Mouse (Mus musculus) right cerebral cortex, postnatal 25 days (tissue): ENCODE data around the gene AL732309.1.
"Not testable (repeated sequence)": the region's sequence is repeated elsewhere in the genome, so short reads cannot be mapped to it uniquely, and the experiment has no call there.

ENCODE experiments used
- DNase-seq: peaks from one replicate; pipeline ENCODE4 v3.0.0; 2022

The AL732309.1 gene

DNA sequence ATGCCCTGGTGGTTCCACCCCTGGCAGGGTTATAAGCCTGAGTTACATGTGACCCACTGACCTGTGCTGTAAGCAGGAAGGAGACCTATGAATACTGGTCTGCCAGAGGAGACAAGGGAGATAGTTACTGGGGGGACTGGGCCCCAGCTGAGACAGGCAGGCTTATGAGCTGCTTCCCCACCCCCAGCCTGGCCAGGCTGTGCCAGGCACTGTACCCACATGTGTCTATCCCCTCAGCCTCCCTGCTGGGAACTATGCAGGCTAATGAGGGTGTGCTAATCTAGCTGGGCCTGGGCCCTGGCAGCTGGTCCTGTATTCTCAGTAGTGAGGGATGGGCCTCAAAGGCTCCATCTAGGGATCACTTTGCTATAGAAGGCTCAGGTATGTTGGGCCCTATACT lies 20.6 kb upstream of the AL732309.1 start:
- DNase-seq, result no peak

DNA sequence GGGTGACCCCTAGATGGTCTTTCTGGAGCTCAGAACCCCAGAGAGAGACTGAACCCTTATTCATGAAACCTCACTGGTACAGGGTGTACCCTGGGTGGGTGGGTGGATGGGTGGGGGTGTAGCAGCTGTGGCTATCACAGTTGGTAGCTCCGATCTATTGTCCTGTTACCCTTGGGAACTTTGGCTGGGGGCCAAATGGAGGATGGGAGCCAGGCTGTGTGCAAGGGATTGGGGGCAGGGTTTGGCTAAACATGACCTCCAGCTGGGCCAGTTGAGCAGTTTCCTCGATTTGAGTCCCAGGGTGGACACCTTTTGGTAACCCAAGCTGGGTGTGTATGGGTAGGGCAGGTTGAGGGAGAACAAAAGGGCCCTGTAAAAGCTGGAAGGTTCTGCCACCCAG lies 20.1 kb upstream of the AL732309.1 start:
- DNase-seq, result no peak

DNA sequence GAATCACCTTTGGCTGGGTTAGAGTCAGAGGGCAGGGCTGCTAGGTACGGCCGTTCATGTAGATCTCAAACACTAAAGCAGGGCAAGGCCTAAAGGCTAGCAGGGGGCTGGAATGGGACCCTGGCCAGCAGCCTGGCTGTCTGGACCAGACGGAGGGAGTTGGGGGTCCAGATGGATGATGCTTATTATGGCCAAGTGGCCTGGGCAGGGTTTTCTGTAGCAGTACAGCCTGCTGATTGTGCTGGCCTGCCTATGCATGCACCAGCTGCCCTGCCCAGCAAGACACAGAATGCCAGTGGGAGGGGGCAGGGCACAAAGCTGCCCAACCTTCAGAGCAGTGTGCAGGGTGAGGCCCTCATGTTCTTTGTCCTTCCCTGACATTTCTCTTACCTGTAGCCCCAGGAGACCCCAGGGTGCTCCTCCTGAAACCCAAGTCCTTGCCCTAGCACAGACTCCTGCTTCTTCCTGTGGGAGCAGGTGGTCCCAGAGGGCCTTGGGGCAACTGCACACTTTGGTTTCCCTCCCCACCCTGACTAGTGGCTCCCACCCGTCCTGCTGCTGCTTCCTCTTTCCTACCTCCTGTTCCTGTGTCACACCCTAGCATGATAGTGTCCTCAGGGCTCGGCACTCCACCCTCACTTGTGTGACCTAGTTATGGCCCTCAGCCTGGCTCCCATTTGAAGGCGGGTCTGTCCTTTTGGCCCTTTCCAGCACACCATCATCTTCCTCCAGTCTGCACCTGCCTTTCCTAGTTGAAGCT lies 19.4 kb upstream of the AL732309.1 start:
- no peak for DNase-seq

DNA sequence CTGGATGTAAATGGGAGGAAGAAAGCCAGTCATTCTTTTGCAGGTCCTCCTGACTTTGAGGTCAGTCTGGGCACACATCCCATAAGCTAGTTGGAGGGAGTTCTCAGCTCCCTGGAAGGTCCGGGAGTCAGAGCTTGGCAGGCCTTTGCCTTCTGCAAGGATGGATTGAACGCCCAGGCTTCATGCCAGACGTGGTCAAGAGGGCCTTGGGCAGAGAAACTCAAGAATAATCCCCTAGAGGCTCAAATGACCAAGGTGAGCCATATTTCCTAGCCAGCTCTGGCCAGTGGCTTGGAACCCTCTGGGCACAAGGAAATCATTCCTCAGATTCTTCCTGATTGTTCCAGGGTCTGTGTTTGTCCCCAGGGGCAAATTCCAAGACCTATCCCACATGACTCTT lies 18.2 kb upstream of the AL732309.1 start:
- DNase-seq, result no peak

DNA sequence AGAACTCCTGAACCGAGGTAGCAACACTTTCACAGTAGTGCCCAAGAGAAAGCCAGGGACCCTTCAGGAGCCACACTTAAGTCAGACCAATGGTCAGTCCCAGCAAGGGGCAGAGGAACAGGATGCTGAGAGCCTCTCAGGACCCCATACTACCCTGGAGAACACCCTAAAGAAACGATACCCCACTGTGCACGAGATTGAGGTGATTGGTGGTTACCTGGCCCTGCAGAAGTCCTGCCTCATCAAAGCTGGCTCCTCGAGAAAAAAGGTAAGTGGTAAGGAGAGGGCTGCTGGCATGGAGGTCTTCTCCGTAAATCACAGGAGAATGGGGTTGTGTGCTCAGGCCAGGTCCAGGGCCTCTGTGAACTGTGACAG lies 17.6 kb upstream of the AL732309.1 start:
- DNase-seq, result no peak

DNA sequence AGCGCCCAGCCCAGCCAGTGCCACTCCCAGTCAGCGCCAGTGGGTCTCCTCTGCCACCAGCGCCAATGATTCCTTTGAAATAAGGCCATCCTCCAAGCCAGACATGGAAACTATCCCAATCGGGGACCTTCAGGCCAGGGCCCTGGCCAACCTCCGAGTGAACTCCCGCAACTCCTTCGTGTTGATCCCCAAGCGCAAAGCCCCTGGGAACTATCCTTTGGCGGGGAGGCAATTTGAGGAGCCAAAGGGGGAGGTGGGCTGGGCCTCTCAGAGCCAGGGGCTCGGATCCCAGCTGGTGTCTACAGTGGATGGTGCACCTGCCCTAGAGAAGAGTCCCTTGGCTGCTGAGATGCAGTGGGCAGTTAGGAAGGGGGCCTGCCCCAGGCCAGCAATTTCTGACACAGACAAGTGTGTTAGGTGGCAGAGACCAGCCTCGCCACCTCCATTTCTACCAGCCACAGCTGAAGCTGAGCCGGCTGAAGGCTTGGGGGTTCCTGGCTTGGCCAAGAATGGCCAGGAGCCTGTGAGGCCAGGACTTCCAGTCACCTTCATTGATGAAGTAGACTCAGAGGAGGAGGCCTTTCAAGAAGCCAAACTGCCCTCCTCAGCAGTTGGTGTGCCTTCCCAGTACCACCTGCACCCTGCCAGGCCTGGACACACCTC lies 17.1 kb upstream of the AL732309.1 start:
- no peak for DNase-seq

DNA sequence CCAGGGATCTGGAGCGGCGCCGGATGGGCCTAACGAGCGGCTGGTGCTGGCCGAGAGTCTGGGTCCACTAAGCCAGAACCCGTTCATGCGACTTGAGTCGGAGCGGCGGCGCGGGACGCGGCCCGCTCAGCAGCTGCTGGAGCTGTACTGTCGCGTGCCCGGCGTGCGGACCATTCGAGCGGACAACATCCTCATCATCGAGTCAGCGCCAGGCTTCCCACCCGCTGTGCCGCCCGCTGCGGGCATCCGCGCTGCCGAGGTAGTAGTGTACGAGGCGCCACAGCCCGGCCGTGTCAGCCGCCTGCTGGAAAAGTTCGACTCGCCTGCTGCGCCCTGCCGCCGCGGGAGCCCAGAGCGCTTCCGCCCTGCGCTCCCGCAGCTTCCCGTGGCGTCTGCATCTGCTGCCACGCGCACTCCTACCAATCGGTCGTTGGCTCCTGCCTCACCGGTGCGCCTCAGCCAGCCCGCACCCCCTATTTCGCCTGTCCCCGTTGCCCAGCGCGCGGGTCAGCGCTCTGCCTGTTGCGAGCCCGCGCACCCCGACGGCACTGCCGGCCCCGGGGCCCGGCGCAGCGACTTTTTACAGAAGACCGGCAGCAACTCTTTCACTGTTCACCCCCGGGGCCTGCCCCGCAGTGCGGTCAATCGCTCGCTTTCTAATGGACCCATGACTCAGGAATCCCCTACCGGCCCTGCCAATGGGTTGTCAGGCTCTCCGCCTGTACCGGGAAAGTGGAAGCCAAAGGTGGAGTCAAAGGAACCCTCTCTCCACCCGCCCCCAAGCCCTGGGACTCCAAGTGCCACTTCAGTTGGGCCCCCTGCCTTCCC lies 16.3 kb upstream of the AL732309.1 start:
- DNase-seq, result peak; percentile 61

DNA sequence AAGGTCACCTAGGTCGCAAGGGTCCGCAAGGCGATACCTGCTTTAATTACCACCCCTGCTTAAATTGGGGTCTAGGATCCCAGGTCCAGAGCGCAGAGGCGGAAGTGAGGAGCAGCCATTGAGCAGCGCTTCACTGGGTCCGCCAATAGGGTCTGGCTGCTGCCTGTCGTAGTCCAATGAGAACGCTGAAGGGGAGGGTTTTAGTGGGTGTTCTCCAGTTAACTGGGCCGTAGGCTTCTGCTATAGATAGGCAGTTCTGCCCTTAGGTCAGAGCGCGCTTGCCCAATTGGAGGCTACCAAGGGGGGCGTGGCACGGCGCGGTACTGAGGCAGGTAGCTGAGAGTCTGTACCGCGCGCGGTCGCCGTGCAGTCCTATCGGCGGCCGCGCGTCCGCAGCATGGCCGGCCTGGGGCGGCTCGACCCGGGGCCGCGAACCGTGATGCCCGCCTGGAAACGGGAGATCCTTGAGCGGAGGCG lies 15.7 kb upstream of the AL732309.1 start, which contains the start of gene Tprn:
Tprn (plus strand) TSS at position 328 of the 477 bp plus-strand sequence.
- DNase-seq, result peak; percentile 91

DNA sequence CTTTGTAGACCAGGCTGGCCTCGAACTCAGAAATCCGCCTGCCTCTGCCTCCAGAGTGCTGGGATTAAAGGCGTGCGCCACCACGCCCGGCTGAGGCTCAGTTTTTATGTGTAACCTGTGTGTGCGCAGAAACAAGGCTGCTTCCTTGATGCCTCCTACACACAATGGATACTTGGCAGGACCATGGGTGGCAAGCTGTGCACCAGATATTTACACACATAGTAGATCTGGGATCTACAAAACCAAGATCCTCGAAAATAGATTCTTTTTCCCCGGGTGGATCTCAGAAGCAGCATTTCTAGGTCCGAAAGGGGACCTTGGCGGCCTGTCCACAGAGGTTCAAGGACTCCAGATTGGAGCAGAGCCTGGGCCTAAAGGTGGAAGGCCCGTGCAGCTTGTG lies 15.2 kb upstream of the AL732309.1 start:
- no peak for DNase-seq

DNA sequence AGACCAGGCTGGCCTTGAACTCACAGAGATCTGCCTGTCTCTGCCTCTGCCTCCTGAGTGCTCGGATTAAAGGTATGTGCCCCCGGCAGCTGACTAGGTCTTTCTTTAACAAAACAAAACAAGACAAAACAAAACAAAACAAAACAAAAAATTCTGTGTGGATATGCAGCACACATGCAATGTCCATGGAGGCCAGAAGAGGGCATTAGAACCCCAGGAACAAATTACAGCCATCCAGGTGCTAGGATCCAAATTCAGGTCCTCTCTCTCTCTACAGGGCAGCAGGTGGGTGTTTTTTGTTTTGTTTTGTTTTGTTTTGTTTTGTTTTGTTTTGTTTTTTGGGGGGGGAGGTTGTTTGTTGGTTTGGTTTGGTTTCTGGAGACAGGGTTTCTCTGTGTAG lies 12.2 kb upstream of the AL732309.1 start:
- DNase-seq, result no peak

DNA sequence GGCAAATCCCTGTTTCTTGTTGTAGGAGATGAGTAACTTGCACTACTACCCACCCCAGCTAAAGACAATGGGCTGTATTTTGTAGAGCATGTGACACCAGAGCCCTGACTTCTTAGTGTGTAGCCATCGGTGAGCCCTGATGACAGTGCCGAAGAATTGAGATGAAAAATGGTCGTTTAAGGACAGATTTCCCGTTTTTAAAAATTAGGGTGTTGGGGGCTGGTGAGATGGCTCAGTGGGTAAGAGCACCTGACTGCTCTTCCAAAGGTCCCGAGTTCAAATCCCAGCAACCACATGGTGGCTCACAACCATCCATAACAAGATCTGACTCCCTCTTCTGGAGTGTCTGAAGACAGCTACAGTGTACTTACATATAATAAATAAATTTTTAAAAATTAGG lies 10.6 kb upstream of the AL732309.1 start:
- not testable (repeated sequence) for DNase-seq

DNA sequence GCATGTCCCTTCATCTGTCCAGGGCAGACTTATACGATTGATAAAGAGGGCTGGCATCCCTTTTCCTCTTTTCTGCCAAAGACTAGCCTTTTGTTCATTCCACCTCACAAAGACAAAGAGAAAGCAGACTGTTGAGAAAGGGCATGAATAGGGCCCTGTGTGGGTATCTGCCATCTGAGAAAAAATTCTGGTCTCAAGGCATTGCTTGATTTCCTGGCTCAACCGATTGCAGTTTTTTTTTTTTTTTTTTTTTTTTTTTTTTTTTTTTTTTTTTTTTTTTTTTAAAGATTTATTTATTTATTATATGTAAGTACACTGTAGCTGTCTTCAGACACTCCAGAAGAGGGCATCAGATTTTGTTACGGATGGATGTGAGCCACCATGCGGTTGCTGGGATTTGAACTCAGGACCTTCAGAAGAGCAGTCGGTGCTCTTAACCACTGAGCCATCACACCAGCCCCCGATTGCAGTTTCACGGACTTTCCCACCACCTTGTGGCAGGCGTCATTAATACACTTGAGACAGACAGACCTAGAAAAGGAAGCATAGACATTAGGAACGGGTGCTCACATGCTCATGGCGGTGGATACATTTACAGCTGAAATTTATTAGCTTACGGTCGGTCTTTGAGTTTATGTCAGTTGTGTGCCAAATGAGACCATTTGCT lies 9.9 kb upstream of the AL732309.1 start:
- DNase-seq, result not testable (repeated sequence)

DNA sequence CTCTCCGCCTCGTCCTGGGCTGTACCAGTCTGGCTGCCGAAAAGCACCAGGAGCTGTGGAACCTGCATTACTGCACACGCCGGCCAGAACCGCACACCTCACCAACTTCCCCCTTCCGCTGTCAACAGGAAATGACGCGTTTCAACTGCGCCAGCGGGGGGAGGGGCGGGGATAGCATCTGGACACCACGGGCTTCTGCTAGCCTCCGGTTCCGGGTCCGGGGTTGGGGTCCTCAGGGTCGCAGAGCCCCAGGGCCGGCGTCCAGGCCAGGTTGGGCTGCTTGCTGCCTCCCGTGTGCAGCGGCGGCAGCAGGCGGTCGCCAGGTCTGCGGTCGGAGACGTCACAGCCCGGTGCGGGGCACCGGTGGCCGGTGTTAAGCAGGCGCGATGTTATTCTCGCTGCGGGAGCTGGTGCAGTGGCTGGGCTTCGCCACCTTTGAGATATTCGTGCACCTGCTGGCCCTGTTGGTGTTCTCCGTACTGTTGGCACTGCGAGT lies 8.7 kb upstream of the AL732309.1 start, which contains the start of gene Tmem203:
Tmem203 (plus strand) TSS at position 156 of the 496 bp plus-strand sequence.
- peak; percentile 87 for DNase-seq

DNA sequence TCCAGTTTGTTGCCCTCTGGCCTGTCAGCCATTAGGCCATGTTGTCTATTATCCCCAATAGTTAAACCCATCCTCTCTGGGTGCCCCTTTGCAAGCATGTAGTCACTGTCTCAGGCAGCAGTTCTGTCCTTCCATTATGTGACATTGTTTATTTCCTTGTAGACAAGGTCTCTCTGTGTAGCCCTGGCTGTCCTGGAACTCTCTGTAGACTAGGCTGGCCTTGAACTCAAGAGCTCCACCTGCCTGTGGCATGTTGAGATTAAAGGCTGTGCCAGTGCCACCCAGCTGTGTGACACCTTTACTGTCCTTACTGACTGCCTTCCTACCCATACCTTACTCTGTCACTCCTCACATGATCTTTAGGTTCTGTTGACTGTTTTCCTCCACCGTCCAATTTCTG lies 5.7 kb upstream of the AL732309.1 start:
- DNase-seq, result no peak

DNA sequence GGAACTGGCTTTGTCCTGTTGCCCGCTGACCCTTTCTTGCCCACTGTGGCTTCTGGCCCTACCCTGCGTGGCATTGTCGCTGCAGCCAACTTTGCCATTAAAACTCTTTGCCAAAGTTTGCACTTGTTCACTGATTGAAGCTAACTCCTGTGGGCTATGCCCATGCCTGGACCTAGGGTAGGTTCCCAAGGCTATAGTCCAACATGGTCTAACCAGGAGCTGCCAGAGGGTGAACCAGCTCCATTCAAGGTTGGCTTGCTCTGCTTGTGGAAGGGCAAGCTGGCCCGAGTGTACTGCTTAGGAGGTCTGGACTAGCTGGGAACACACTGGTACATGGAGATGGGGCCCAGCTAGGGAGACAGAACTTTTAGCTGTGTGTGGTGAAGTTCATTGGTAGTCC lies 2.5 kb downstream of the AL732309.1 start:
- DNase-seq, result no peak

DNA sequence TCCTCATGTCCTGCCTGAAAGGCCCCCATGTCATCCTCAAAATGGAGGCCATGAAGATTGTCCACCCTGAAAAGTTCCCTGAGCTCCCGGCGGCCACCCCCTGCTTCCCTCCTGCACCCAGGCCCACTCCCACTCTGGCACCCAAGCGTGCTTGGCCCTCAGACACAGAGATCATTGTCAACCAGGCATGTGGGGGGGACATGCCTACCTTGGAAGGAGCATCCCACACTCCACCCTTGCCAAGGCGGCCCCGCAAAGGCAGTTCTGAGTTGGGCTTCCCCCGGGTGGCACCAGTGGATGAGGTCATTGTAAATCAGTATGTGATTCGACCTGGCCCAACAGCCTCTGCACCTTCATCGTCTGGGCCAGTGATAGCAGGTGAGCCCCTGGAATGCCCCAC lies 3.3 kb downstream of the AL732309.1 start:
- DNase-seq, result no peak

DNA sequence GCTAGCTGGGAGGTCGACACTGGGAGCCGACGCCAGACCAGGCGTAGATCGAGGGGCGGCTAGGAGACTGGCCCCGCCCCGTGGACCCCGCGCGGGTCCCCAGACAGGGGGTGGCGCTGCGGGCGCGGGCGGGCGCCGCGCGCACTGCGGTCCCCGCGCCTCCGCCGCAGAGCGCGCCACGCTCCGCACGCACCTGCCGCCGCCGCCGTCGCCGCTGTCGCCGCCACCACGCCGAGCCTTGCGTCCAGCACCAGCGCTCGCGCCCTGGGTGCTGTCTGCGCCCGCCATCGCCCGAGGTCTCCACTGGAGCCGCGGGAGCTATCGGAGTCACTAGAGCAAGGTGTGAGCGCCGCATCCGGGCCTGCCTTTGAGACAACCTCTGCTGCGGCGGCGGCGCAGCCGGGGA lies 4.6 kb downstream of the AL732309.1 start, which contains the start of the genes Rnf208 and Cysrt1:
Rnf208 (plus strand) TSS at position 155 of the 406 bp plus-strand sequence.
Cysrt1 (minus strand) TSS at position 352 of the 406 bp plus-strand sequence.
- DNase-seq, result peak; percentile 67

DNA sequence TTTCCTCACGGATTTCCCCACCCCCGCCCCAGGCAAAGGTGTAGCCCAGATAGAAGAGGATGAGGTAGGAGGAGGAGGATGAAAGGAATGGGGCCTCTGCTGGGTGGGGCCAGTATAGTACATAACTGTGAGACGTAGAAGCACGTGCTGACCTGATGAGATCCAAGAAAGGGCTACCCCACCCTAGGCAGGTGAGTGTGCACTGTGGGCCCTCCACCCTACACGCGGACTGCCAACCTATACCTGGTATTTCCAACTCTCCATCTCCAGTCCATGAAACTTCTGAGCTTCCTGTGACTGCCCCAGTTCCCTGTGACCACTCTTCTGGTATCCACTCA lies 5.3 kb downstream of the AL732309.1 start:
- DNase-seq, result no peak

DNA sequence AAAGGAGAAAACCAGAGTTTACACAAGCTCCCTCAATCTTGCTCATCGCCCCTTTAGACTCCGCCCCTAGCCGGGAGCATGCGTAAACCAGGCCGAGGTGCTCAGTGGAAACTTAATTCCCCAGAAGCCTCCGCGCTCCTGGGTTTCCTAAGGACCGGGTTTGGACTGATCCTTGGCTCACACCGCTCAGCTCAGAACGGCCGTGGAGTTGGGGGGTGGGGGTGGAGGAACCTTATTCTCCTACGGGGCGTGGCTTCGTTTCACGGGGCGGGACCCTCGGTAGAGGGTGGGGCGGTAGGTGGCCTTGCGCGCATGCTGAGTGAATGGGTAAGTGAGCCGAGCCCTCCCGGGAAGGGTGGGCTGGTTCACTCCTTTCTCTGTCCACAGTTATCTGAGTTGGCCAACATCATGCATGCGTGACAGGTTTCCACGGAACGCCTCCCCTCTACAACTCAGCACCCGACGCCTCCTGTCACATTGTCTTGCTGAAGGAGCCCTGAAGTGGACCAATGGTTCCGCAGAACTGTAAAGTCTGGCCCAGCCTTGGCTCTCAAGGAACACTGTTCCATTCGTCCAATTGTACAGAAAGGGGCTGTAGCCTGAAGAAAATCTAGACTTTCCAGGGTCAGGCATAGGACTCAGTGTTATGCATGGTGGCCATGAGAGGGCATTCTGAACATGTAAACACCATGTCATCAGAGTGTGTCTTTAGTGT lies 5.8 kb downstream of the AL732309.1 start:
- DNase-seq, result peak; percentile 66

DNA sequence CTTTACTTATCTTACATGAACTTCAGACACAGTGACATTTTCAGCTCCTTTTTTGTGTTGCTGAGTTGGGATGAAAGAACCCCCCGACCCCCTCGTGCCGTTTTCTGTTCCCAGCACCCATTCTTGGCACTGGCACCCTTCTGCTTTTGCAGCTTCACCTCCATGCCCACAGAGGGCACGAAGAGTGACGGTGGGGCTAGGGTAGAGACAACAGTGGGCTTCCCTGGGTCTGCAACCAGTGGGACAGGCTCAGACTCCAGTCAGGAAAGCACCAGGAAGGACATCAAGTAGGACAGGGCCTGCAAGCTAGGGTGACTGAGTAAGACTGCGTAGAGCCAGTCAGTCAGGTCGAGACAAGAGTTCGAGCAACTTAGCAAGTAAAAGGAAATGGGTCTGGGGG lies 6.4 kb downstream of the AL732309.1 start:
- DNase-seq, result no peak

DNA sequence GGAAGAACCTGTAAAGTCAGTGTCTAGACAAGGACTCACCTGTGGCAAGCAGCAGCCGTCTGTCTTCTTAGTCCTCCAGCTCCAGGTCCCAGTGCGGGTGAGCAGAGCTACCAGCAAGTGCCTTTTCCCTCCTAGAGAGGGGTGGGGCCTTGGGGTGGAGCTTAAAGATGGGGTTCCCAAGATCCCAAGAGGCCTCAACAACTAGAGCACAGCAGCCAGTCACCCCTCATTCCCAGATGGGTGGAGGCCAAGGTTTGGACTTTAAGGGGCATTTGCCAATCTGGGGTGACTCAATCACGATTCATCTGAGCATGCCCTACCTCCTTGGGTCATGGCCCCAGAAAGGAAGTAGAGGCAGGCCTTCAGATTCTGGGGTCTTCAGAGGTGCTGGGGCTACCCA lies 6.9 kb downstream of the AL732309.1 start:
- no peak for DNase-seq

DNA sequence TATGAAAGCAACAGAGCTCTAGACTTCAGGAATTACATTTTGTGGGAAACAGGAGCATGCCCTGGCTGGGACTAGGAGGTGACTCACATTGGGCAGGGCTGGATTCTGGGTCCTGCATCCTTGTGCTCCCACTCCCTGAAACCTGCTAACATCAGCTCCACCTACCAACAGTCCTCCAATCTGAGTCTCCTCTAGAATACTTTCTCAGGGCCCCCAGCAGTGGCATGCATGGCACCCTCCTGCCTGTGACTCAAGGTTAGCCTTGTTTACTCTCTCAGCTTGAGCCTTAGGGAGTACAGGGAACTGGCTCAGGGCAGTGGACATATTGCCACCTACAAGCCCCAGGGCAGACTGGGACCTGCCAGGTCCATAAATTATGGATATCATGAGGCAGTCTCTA lies 8.6 kb downstream of the AL732309.1 start:
- DNase-seq, result no peak
